Mouse (Mus musculus): ENCODE measurements around the gene Rad9b.

The Rad9b gene

DNA sequence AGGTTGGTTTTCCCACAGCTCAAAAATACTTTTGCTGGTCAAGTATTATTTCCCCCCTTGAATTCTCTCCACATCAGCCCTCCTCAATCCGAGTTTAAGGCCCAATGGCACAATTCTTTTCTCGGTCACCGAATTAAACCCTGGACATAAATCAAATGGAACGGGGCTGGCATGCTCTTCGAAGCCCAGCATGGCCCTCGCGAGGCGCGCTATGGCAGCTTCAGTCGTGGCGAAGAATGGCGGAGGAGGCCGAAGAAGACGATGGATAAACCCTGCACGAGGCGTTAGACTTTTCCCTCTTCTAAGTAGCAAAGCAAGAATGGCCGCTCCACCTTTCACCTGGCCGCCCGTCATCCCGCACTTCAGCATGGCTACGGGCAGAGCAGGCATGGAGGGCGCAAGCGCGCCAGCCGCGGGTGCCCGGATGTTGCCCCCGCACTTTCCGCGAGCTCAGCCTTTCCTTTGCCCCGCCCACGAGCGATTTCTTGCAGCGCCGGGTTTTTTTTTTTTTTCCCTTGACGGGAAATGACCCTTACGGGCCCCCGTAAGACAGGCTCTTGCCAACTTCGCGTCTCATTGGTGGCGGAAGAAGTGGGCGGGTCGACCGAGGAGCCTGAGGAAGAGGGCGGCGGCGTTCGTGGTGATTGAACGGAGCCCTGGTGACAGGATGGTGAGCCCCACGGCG is at the start of gene Rad9b, which contains the start of gene Vps29:
Gene Rad9b, minus strand, starts transcription at position 427 of the 685 bp plus-strand sequence.
Gene Vps29, plus strand, starts transcription at position 563 of the 685 bp plus-strand sequence.
- DNase-seq (ENCODE audit: low spot score): peak; percentile 100

DNA sequence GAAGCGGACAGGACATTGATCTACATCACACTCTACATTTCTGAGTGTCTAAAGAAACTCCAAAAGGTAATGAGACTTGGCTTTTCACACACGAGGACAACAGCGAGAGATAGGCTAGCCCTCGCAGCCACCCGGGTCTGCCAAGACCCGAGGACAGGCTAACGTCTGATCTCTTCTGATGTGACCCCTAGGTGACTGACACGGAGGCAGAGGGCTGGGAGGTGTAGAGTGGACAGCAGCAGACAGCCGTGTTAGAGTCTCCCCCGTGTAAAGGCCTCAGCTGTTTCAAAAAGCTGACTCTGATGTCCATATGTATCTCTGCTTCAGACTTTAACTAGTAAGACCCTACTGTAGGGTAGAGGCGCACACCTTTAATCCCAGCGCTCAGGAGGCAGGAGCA is 49.3 kb upstream of the Rad9b start:
- no peak for DNase-seq (ENCODE audit: low spot score)

DNA sequence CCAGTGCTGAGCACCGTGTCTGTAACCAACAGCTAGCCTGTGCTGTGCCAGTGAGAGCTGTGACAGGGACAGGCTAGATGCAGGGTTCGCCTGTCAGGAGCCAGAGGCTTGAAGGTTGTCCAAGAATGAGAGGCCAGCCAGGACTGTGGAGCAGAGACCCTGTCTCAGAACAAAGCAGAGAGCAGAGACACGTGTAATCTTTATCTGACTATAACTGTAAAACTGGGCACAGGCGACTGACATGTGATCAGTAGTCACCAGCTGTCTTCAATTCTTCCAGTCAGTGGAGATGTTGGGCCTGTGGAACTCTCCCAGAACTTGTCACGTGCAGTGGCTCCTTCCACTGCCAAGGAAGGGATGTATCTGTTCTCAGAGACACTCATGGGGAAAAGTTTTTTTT is 48.7 kb upstream of the Rad9b start:
- DNase-seq (ENCODE audit: low spot score): no peak

DNA sequence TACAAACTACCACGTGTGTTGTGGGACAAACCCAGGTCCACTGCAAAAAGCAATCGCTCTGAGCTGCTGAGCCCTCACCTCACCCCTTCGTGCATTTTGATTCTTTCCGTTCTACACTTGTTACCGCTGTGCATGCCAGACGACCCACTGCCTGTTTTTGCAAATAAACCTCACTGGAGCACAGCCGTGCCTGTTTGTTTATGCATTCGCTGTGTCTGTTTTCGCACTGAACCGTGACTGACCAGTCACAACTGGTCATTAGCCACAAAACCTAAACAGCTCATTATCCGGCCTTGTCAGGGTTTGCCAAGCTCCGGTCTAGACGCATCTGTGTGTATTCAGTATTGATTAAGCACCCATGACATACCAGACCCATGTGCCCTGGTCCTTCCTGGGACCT is 48.1 kb upstream of the Rad9b start:
- DNase-seq (ENCODE audit: low spot score): no peak

DNA sequence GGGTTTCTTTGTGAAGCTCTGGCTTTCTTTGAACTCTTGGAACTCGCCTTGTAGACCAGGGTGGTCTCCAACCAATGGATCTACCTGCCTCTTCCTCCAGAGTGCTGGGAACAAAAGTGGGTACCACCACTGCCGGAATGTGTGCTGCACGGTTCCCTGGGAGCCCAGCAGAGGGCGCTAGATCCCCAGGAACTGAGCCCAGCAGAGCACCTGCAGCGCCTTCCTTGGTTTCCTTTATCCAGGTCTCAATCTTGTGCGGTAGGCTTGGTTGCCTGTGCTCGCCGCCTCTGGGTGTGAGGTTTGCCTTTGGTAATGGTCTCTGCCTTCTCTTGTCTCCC is 47.2 kb upstream of the Rad9b start:
- peak; percentile 45 for DNase-seq (ENCODE audit: low spot score)

DNA sequence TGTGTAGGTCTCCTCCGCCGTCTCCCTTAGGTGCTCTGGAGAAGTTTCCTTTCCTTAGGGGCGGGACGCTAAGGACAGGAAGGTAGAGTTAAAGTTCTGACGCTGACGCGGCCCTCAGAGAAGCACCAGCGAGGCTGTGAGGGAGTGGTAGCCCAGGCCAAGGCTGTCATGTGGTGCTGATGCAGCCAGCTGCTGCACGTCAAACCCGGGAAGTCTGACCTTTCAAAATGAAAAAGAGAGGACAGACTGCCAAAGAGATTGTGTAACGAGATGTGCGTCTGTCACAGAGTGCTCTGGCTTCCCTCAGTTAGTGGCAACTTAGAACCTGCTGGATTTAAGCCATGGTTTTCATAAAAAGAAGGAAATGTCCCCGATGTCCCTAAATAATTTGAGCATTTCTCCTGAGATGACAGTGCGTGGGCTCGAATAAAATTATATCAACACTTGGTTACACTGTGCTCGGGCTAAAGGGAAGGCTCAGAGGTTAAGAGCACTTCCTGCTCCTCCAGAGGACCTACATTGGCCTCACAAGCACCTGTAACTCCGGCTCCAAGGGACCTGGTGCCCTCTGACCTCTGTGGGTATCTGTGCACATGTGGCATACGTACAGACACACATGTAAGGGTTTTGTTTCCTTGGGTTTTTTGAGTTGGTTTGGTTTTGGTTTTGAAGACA is 46.7 kb upstream of the Rad9b start:
- no peak for DNase-seq (ENCODE audit: low spot score)

DNA sequence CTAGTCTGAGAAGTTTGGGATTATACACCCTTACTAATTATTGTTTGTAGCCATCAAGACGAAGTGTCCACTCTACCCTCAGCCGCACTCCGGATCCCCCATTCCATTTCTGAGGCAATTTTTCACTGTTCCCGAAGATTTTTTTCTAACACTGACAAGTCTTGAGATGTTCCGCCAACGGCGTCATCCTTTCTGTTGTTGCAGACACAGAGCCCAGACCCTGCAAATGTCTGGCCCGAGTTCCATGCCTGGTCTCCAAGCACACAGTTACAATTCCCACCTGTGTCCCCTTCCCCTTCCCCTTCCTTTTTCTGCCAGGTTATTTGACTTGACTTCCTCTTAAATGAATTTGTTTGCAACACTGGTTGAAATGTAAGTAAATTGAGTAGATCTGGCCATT is 45.8 kb upstream of the Rad9b start:
- DNase-seq (ENCODE audit: low spot score): no peak

DNA sequence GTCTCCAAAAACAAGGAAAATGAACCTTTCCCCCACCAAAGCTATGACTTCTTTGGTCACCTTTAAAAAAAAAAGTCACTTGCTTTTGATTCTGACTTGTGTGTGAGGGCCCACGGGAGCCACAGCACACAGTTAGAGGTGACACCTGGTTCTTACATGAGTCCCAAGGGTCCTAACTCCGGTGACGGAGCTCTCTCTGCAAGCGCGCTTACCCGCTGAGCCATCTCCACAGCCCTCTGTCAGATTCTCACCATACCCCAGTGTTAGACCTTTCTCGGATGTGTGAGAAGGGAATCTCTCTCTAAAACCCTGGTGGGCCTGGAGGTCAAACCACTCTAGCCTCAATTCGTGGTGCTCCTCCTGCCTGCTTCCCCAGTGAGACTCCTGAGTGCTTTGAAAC is 43.5 kb upstream of the Rad9b start:
- DNase-seq (ENCODE audit: low spot score): no peak

DNA sequence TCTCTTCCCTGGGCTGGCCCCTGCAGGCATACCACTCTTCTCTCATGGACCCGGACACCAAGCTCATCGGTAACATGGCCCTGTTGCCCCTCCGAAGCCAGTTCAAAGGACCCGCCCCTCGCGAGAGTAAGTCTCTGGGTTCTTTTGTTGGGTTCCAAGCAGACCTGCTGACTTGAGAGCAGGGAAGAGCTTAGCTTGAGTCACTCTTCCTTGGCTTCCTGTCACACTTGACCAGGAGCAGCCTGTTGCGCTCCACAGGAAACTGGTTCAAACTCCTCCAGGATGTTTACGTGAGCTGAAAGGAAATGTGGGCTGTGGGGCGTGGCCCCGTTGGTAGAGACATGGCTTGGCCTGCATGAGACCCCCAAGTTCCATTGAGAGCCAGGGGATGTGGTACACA is 42.8 kb upstream of the Rad9b start:
- no peak for DNase-seq (ENCODE audit: low spot score)

DNA sequence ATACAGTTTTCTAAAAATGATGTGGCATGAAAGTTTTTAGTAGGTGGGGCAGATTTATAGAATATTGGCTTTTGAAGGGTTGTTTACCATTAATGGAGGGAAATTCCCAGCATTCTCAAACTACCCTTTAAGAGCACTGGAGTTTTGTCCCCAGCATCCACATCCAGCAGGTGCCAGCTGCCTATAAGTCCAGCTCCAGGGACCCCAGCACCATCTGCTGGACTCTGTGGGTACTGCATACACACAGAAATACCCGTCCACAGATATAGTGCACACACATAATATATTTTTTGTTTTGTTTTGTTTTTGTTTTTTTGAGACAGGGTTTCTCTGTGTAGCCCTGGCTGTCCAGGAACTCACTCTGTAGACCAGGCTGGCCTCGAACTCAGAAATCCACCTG is 39.9 kb upstream of the Rad9b start:
- peak; percentile 81 for DNase-seq (ENCODE audit: low spot score)

DNA sequence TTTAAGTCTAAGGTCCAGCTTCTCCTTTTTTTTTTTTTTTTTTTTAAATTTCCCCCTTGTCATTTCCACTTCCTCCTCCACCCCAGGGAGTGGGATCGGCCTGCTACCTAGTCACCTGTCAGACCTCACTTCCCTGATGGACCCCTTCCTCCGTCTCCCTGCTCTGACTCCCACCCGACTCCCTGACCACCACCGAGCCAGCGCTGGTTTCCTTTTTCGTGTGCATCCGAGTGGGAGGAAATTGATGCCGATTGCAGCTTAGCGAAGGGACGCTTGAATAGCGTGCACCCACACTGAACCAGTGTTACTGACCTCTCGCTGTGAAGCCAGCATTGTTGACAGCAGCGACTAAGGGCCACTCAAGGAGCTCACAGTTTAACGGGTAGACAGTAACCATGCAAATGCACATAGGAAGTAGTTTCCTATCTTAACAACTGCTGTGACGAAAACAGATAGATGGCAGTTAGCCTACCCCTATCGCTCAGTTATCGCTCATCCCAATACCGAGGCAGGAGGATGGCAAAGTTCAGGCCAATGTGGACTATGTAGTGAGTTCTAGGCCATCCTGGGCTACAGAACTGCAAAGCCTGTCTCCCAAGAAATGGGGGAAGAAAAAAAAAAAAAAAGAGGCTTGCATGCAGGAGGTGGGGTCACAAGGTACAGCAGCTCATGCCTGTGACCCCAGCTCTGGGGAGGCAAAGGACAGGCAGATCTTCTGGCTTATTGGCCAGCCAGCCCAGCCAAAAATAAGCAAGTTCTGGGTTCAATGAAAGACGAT is 38.4 kb upstream of the Rad9b start:
- DNase-seq (ENCODE audit: low spot score): peak; percentile 26

DNA sequence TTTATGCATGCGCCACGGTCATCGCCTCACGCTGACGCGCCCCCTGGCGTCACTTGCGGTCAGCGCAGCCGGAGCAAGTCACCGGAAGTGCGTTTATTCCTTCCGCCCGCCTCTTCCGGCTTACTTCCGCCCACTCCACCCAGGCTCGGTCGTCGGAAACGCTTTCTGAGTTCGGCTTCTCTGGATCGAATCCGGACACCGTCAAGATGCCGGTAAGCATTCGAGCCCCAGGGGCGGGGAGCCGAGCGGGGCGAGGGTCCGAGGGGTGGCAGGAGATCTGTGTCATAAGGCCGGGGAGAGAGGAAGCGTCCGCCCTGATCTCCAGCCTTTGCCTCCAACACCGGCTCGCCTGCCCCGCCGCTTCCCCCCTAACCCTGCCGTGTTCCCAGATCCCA is 37.8 kb upstream of the Rad9b start, which contains the start of gene Arpc3:
Gene Arpc3, plus strand, starts transcription at position 93 of the 395 bp plus-strand sequence.
- peak; percentile 87 for DNase-seq (ENCODE audit: low spot score)

DNA sequence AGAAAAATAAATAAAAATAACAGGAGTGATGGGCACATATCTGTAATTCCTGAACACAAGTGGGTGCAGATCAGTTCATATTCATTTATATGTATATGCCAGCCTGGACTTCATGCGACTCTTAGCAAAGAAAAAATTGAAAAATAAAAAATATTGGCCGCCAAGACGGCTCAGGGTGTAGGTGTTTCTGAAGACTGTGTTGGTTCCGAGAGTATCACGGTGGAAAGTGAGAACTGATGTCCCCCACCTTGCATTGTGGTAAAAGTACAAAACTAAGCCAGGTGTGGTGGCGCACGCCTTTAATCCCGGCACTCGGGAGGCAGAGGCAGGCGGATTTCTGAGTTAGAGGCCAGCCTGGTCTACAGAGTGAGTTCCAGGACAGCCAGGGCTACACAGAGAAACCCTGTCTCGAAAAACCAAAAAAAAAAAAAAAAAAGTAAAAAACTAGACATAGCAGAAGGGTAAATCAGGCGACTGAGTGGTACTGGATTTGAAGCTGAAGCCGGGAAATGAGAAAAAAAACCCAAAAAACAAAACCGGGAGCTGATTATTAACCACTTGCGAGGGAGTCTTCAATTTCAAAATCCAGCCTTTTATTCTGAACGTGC is 37.2 kb upstream of the Rad9b start:
- no peak for DNase-seq (ENCODE audit: low spot score)

DNA sequence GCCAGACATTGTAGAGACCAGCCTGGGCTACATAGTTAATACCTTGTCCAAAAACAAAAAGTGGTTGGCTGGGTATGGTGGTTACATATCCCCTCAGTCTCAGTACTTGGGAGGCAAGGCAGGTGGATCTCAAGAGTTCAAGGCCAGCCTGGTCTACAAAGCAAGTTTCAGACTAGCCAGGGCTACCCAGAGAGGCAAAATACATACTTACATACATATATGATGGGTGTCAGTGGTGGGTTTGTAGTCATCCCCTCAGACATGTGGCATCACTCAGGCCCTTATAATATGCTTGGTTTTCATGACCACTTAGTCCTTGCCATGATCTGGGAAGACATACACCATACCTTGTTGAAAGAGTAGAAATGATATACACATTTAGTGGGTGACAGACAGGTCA is 36.6 kb upstream of the Rad9b start:
- DNase-seq (ENCODE audit: low spot score): no peak

DNA sequence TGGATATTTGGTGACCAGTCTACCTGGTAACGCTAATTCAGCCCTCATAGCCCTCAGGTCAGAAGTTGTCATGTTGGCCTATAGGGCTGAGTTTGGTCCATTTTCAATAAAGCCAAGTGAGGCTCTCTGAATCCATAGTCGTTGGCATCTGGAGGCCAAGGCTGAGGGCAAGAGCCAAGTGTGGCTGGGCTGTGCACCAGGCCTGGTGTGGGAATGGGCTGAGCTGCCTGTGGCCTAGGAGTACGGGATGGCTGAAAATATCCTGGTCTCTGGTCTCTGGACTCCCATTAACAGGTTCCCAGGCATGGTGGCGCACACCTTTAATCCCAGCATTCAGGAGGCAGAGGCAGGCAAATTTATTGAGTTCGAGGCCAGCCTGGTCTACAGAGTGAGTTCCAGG is 36.0 kb upstream of the Rad9b start:
- no peak for DNase-seq (ENCODE audit: low spot score)

DNA sequence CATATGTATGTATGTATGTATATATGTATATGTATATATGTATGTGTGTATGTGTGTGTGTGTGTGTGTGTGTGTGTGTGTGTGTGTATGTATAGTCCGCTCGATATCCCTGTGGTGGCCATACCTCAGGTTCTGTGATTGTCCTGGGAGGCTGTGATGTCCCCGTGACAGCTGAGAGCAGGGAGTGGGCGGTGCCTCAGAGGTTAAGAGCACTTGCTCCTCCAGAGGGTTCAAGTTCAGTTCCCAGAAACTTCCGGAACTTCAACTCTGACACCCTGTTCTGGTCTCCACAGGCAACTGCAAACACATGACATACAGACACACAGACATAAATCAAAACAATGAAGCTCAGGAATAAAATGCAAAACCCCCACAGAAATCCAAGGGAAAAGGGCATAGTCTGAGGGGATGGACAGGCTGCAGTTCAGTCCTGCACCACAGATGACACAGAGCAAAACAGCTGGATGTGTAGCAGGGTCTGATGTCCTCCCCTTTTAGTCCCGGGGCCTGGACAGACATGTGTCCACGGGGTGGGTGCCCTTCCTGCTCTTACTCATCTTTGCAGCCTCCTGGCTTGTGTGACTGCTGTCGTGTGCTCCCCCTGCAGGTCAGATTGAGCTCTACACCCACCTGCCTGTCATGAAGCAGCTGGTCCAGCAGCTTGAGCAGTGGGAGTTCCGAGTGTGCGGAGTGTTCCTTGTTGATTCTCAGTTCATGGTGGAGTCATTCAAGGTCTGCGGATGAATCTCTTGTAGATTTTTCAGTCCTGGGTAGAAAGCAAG is 25.5 kb upstream of the Rad9b start:
- peak; percentile 73 for DNase-seq (ENCODE audit: low spot score)

DNA sequence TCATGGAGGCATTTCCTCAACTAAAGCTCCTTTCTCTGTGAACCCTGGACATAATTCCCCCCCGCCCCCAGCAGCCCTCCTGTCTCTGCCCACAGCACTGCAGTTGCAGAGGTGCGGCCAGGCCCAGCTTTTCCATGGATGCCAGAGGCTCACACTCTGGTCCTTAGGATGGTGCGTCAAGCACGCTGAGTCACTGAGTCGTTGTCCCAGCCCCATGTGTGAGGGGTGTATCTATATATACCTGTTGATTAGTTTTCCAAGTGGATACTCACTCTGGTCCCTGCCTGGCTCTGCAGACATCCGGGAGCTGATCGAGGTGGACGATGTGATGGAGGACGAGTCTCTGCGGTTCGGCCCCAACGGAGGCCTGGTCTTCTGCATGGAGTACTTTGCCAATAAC is 24.1 kb upstream of the Rad9b start:
- no peak for DNase-seq (ENCODE audit: low spot score)

DNA sequence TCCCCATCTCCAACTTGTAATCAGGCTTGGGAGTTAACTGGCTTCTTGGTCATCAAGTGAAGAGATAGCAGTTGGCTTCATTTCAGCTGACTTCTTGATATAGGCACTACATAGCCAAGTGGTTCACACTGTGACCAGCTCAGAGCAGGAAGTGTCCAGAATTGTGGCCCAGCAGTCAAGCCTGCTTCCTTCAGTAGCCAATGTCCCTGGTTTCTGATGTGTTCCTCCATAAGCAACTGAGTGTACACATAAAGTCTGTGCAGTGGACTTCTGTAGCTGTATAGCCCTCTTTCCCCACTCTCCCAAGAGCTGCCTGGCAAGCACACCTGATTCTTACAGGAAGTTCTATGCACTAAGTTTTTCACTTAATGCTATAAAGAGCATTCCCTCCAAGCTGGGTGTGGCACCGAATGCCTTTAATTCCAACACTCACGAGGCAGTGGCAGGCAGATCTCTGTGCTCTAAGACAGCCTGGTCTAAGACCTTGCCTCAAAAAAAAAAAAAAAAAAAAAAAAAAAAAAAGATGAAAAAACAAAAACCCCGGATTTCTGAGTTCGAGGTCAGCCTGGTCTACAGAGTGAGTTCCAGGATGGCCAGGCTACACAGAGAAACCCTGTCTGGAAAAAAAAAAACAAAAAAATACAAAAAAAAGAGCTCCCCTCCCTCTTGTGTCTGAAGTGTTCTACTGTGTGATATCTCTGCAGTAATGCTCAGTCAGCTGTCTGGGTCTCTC is 23.2 kb upstream of the Rad9b start:
- no peak for DNase-seq (ENCODE audit: low spot score)

DNA sequence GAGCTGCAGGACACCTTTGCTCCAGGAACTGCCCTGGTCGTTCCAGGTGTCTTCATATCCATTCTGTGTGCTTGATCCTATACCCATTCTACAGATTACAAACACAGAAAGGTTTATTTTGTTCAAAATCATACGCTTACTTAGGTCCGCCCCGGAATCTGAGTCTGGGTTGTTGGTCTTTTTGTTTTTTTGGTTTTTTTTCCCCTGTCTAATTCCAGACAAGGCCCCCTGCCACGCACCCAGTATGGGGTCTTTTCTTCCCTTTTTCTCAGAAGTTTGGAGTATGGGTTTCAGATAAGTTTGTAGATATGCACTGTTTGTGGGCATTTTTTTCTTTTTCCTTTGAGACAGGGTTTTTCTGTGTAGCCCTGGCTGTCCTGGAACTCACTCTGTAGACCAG is 18.8 kb upstream of the Rad9b start:
- DNase-seq (ENCODE audit: low spot score): no peak

DNA sequence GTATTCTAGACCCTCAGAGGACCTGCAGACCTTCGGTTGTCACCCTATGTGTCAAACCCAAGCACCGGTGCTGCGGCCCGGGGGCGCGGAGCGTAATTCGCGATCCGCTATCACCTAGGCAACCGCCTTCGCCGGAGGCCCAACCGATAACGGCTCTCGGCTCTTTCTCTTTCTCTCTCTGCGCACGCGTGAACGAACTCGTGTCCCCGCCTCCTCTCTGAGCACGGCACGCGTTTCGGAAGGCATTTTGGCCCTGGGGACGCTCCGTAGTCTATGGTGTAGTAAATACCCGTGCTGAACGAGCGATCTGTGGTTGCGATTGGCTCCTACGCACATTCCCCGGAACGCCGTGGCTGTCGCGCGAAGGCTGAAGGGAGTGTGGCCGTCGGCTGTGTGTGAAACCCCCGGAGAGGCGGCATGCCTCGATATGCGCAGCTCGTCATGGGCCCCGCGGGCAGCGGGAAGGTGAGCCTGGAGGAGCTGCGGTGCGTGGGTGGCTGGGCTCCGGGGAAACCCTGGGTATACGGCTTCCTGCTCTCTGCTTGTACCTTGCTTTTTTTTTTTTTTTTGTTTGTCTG is 18.2 kb upstream of the Rad9b start, which contains the start of gene Fam216a:
Gene Fam216a, minus strand, starts transcription at position 173 of the 578 bp plus-strand sequence.
- DNase-seq (ENCODE audit: low spot score): peak; percentile 100
